Mouse (Mus musculus): ENCODE measurements at regions not wholly inside any gene's neighbourhood (a gene's known extent, or its start where the extent isn't known, plus 50 kb on each side); places are given as distances from the start of the nearest gene placed in this dataset.

- Histone ChIP-seq H3K4me3 (no peak overlapping the region), H3K27ac (no peak overlapping the region), H3K9ac (no peak overlapping the region), H3K9me3 (no peaks in the 10 kb centered on the region), H3K27me3 (replicated peaks) (no peaks in the 10 kb centered on the region), H3K36me3 (replicated peaks) (no peaks in the 10 kb centered on the region), H3K4me2 (no peak overlapping the region), H3K4me1 (no peaks in the 10 kb centered on the region)
- 98% methylated on average over 1 of the region's 1 CpGs for WGBS
- no peak for ATAC-seq (replicated peaks)
Observed at GRCm38 (mm10) chr2:8276127-8276773, 766.9 kb upstream of the Celf2 start.

Measured in midbrain, embryonic 15.5 days (tissue).